Comparison of ENCODE assay signal across 8 mouse cellular contexts in the genomic region with DNA sequence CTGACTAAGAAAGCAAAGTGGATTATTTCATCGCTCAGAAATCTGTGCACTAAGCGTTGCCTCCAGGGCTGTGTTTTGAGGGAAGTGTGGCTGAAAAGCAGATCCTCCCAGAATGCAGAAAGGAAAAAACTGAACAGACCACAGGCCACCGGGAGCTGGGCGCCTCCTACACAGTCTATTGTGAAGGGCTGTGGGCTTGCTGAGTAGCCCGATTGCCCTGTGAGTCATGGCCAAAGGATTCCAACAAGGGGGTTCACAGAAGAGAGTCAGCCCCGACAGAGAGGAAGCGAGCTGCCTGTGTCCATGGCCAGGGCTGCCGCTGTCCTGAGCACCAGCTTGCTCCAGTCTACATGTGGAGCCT. TPM values are rescaled to one million over a fixed set of nuclear protein-coding genes. Genes with fewer than 3 reads are reported as not detected.
DNase-seq lines count a peak whose midpoint lies in the region; ATAC-seq lines count a peak whose summit lies in the region.

No protein-coding gene starts in this region.

- WGBS in embryonic facial prominence, embryonic 10.5 days: 6% methylated on average over 8 of the region's 8 CpGs
- 6% methylated on average over 8 of the region's 8 CpGs for WGBS in heart, embryonic 15.5 days

- no peaks in the 10 kb centered on the region for H3K27me3 ChIP-seq in embryonic facial prominence, embryonic 10.5 days (replicated peaks; ENCODE audit: low read depth, poor library complexity, severe bottlenecking)
- H3K27me3 ChIP-seq in heart, embryonic 15.5 days: no peaks in the 10 kb centered on the region

- H3K9ac ChIP-seq in heart, embryonic 15.5 days: peak overlapping the region; percentile 40

- peak overlapping the region; percentile 84 for H3K27ac ChIP-seq in embryonic facial prominence, embryonic 10.5 days (replicated peaks)
- peak overlapping the region; percentile 90 for H3K27ac ChIP-seq in heart, embryonic 15.5 days

- peak; percentile 71 for ATAC-seq in heart, embryonic 15.5 days (replicated peaks; ENCODE audit: insufficient number of reproducible peaks, insufficient read depth, low FRiP score, low read depth)

- H3K9me3 ChIP-seq in embryonic facial prominence, embryonic 10.5 days: no peaks in the 10 kb centered on the region
- H3K9me3 ChIP-seq in heart, embryonic 15.5 days (replicated peaks): no peaks in the 10 kb centered on the region

- peak; percentile 35 for DNase-seq in cerebellum, adult 11-12 months
- no peak for DNase-seq in cerebellum, adult 11 months
- peak; percentile 98 for DNase-seq in Muller cell, postnatal 12 days (ENCODE audit: inconsistent ontology term)
- peak; percentile 58 for DNase-seq in embryonic facial prominence, embryonic 10.5 days (ENCODE audit: low spot score)
- DNase-seq in kidney, postnatal 25 days: peak; percentile 16 to 50
- DNase-seq in lung, postnatal 4 days: peak; percentile 65 to 71
- DNase-seq in ovary, postnatal 36 days (ENCODE audit: low spot score): peak; percentile 37

- peak overlapping the region; percentile 64 for H3K4me2 ChIP-seq in heart, embryonic 15.5 days

- H3K4me3 ChIP-seq in embryonic facial prominence, embryonic 10.5 days: peak overlapping the region; percentile 37
- peak overlapping the region; percentile 26 for H3K4me3 ChIP-seq in heart, embryonic 15.5 days

- peaks cover 5% of the 10 kb centered on the region; the same call in 1 of the 2 replicates for H3K36me3 ChIP-seq in embryonic facial prominence, embryonic 10.5 days (replicated peaks)
- no peaks in the 10 kb centered on the region for H3K36me3 ChIP-seq in heart, embryonic 15.5 days

- H3K4me1 ChIP-seq in embryonic facial prominence, embryonic 10.5 days: peaks cover 67% of the 10 kb centered on the region
- H3K4me1 ChIP-seq in heart, embryonic 15.5 days (replicated peaks): peaks cover 58% of the 10 kb centered on the region

RNA-seq across cellular contexts. Expression of gene Bach2, which starts 12.4 kb away (rescaled TPM):
- 12.2 and 12.4 TPM in 2 replicates for polyA plus RNA-seq in embryonic facial prominence, embryonic 10.5 days (2016; fragmentation: Nextera tagmentation; extraction: Ambion mirVana)
- polyA plus RNA-seq in heart, embryonic 15.5 days (2015; fragmentation: Nextera tagmentation; extraction: Ambion mirVana): 5.0 and 5.4 TPM in 2 replicates
